ENCODE assay signal across 19 mouse cellular contexts in the genomic region with DNA sequence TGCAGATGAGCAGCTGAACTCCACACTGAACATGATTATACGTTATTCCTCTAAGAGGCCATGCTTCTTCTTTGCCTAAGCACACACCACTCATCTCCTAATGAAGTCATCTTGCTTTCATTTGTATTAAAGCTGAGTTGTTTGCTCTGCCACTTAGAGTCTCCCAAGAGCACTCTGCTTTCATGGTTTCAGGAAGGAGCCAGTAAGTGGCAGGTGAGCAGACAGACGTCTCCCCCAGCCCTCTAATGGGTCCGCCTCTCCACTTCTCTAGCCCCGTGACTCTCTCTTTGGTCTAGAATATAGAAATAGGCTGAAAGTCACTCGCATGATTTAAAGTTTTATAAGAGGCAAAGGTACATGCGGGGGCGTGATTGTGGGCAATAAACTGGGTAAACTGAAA.
"Had no signal": no experiment of that assay in that cellular context is flagged by ENCODE, and none has a peak within 500 bp of the region (broad histone marks: within the 10 kb centered on the region; RNA-seq: fewer than 3 reads in every experiment).

No protein-coding gene starts in this region.

- H3K4me3 ChIP-seq: layer of hippocampus, adult 2 months; limb, embryonic 12.5 days; limb, embryonic 15.5 days; liver, embryonic 12.5 days; liver, embryonic 15.5 days; midbrain, embryonic 12.5 days; midbrain, embryonic 15.5 days; myocyte; neural tube, embryonic 13.5 days had no signal

- H3K27me3 ChIP-seq: limb, embryonic 12.5 days; liver, embryonic 12.5 days; liver, embryonic 15.5 days; midbrain, embryonic 12.5 days; midbrain, embryonic 15.5 days; neural tube, embryonic 13.5 days had no signal

- H3K4me1 ChIP-seq: limb, embryonic 12.5 days; limb, embryonic 15.5 days; liver, embryonic 12.5 days; liver, embryonic 15.5 days; midbrain, embryonic 12.5 days; midbrain, embryonic 15.5 days; neural tube, embryonic 13.5 days had no signal

- DNase-seq: kidney, adult 2 months; kidney, postnatal 25 days; layer of hippocampus, adult 9-11 months; left cerebral cortex, postnatal 4 days; retina, postnatal 1 day; thymus, adult 18-20 months; thymus, postnatal 36 days had no signal

- H3K36me3 ChIP-seq: limb, embryonic 12.5 days; limb, embryonic 15.5 days; liver, embryonic 12.5 days; liver, embryonic 15.5 days; midbrain, embryonic 12.5 days; midbrain, embryonic 15.5 days; neural tube, embryonic 13.5 days had no signal

- H3K4me2 ChIP-seq: limb, embryonic 12.5 days; limb, embryonic 15.5 days; liver, embryonic 12.5 days; liver, embryonic 15.5 days; midbrain, embryonic 12.5 days; midbrain, embryonic 15.5 days; neural tube, embryonic 13.5 days had no signal

- H3K9me3 ChIP-seq: limb, embryonic 15.5 days; liver, embryonic 12.5 days; liver, embryonic 15.5 days; midbrain, embryonic 12.5 days; midbrain, embryonic 15.5 days; neural tube, embryonic 13.5 days had no signal

- H3K27ac ChIP-seq: kidney, postnatal 0 days; layer of hippocampus, adult 2 months; limb, embryonic 12.5 days; limb, embryonic 15.5 days; liver, embryonic 12.5 days; liver, embryonic 15.5 days; macrophage; midbrain, embryonic 12.5 days; midbrain, embryonic 15.5 days; neural tube, embryonic 13.5 days had no signal

- ATAC-seq: intestine, postnatal 0 days; liver, embryonic 12.5 days; midbrain, embryonic 15.5 days had no signal

- H3K9ac ChIP-seq: limb, embryonic 12.5 days; limb, embryonic 15.5 days; liver, embryonic 12.5 days; liver, embryonic 15.5 days; midbrain, embryonic 12.5 days; midbrain, embryonic 15.5 days; neural tube, embryonic 13.5 days had no signal
